Mouse (Mus musculus) C2C12 (cell line): Measurements from ENCODE around the gene Il18bp.
"Not testable (repeated sequence)": the region's sequence is repeated elsewhere in the genome, so short reads cannot be mapped to it uniquely, and the experiment has no call there.

Experiments
- CEBPB ChIP-seq: IDR thresholded peaks from one replicate; pipeline ENCODE4 v1.6.1; 2011; ENCODE audit warnings: low read depth, mild to moderate bottlenecking, control low read depth, moderate library complexity
- CTCF ChIP-seq: IDR thresholded peaks from one replicate; pipeline ENCODE4 v1.5.1; 2011; ENCODE audit not compliant: control insufficient read depth, insufficient read depth, insufficient read length
- FOSL1 ChIP-seq: IDR thresholded peaks from one replicate; pipeline ENCODE4 v1.8.0; 2011; ENCODE audit warnings: mild to moderate bottlenecking, low read length; ENCODE audit not compliant: poor library complexity, insufficient read depth, severe bottlenecking
- MAX ChIP-seq: IDR thresholded peaks from one replicate; pipeline ENCODE4 v1.6.1; 2011; ENCODE audit warnings: mild to moderate bottlenecking, control low read depth
- MYOG ChIP-seq: IDR thresholded peaks from one replicate; pipeline ENCODE4 v1.6.1; 2011; ENCODE audit not compliant: control insufficient read depth, insufficient read length; ENCODE audit errors: extremely low read depth
- USF1 ChIP-seq: IDR thresholded peaks from one replicate; pipeline ENCODE4 v1.6.1; 2011; ENCODE audit warnings: low read depth, mild to moderate bottlenecking, control low read depth, moderate library complexity

- TF ChIP-seq CTCF, CEBPB, MAX, FOSL1, USF1, MYOG: not testable (repeated sequence)
These were observed 2.4 kb upstream of the Il18bp start for GRCm38 (mm10) chr7:102020934-102021333.
